Mouse (Mus musculus) sigmoid colon, adult 10 weeks (tissue): ENCODE data around the gene Gm12794. TPM values are rescaled to one million over a fixed set of nuclear protein-coding genes. Genes with fewer than 3 reads are reported as not detected.

ENCODE experiments used
- polyA plus RNA-seq: library from polyadenylated mRNA; stranded (reverse); fragments of 350-450 nt; fragmentation: Illumina TruSeq; extraction: RNeasy Lipid Tissue Mini Kit (QIAGEN cat#74804); gene quantifications from one replicate; pipeline ENCODE4 v1.2.3, GENCODE M21; 2014; ENCODE audit warnings: low read depth, low replicate concordance

The Gm12794 gene
- not detected for polyA plus RNA-seq

GRCm38 (mm10) chr4:101940107-101940506 lies at the start of gene Gm12794:
Gene Gm12794, plus strand, starts transcription at chr4:101940407.

GRCm38 (mm10) chr4:101893656-101894420 lies 46.4 kb upstream of the Gm12794 start, which contains the start of gene C130073F10Rik:
Gene C130073F10Rik, minus strand, starts transcription at chr4:101893789.

GRCm38 (mm10) chr4:101908821-101909220 lies 31.4 kb upstream of the Gm12794 start, which contains the start of gene Gm12800:
Gene Gm12800, plus strand, starts transcription at chr4:101909121.

GRCm38 (mm10) chr4:101980949-101981348 lies 40.7 kb downstream of the Gm12794 start, which contains the start of gene Gm12790:
Gene Gm12790, minus strand, starts transcription at chr4:101981049.

GRCm38 (mm10) chr4:101986326-101986725 lies 46.1 kb downstream of the Gm12794 start, which contains the start of gene Gm12789:
Gene Gm12789, plus strand, starts transcription at chr4:101986626.

Other genes with a start within 250 kb of the Gm12794 start
- 25.8 TPM for gene Lepr, start 223.0 kb upstream of the Gm12794 start, polyA plus RNA-seq
- not detected for gene B020004J07Rik, start 96.4 kb upstream of the Gm12794 start, polyA plus RNA-seq
- gene C130073F10Rik, start 46.6 kb upstream of the Gm12794 start, polyA plus RNA-seq = not detected
- gene Gm12800, start 31.3 kb upstream of the Gm12794 start, polyA plus RNA-seq = not detected
- gene Gm12790, start 40.6 kb downstream of the Gm12794 start, polyA plus RNA-seq = not detected
- not detected for gene Gm12789, start 46.2 kb downstream of the Gm12794 start, polyA plus RNA-seq
- gene Pde4b, start 147.1 kb downstream of the Gm12794 start, polyA plus RNA-seq = 13.9 TPM